Mouse (Mus musculus) kidney, postnatal 4 days (tissue): ENCODE measurements around the gene Gm10217.
A peak's percentile ranks its signal among the peaks of the same experiment; 100 is the strongest.

Source experiments
- DNase-seq, 2 experiments: peaks; one replicate each; pipeline ENCODE4 v3.0.0; 2021; ENCODE audit warnings: mixed read lengths in 2 of 2

Gm10217 gene

GRCm38 (mm10) chr8:9863951-9864350, at the start of gene Gm10217:
Gene Gm10217 (plus strand): TSS chr8:9864251.
- DNase-seq, result no peak

GRCm38 (mm10) chr8:9824770-9825169, 39.3 kb upstream of the Gm10217 start:
- no peak for DNase-seq

GRCm38 (mm10) chr8:9840257-9840656, 23.8 kb upstream of the Gm10217 start:
- DNase-seq, result no peak

- DNase-seq, result peak; percentile 9 to 26
These were observed 4.8 kb upstream of the Gm10217 start for GRCm38 (mm10) chr8:9859286-9859685.

GRCm38 (mm10) chr8:9860539-9861203, 3.4 kb upstream of the Gm10217 start:
- DNase-seq, result no peak

GRCm38 (mm10) chr8:9865150-9865549, 1.1 kb downstream of the Gm10217 start:
- DNase-seq, result no peak

- no peak for DNase-seq
These were observed 4.0 kb downstream of the Gm10217 start for GRCm38 (mm10) chr8:9868094-9868493.

GRCm38 (mm10) chr8:9876241-9876640, 12.2 kb downstream of the Gm10217 start:
- DNase-seq, result no peak

- peak in 1 of 2 experiments; percentile 10 for DNase-seq
These were observed 15.9 kb downstream of the Gm10217 start for GRCm38 (mm10) chr8:9879921-9880320.

GRCm38 (mm10) chr8:9886714-9887113, 22.7 kb downstream of the Gm10217 start:
- DNase-seq, result no peak

- DNase-seq, result no peak
These were observed 35.1 kb downstream of the Gm10217 start for GRCm38 (mm10) chr8:9899199-9899598.

GRCm38 (mm10) chr8:9899673-9900072, 35.6 kb downstream of the Gm10217 start:
- no peak for DNase-seq
